Mouse (Mus musculus): ENCODE measurements around the gene Ift20. TPM values are rescaled to one million over a fixed set of nuclear protein-coding genes. Genes with fewer than 3 reads are reported as not detected.
"Not testable (repeated sequence)": the region's sequence is repeated elsewhere in the genome, so short reads cannot be mapped to it uniquely, and the experiment has no call there.

Gene Ift20
- total RNA-seq, 2 experiments from 2014 or later = 18.0 to 25.1 TPM

DNA sequence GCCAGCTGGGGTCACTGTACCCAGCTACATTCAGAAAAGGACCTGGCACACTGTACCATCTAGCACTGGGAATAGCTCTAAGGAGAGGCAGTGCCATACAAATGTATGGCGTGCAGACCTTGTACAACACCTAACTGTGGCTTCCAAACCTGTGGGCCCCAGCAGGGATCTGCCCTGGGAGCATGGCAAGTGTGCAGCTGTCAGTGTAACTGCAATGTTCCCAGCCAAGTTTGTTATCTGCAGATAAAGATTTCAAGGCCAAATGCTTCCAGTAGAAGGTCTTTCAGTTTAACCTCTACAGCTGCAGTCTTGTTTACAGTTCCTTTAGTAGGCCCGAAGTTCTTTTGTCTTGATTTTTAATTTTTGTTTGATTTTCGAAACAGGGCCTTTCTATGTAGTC, 19.5 kb downstream of the Ift20 start:
- DNase-seq = no peak
- intact Hi-C loops (cut with DNase I; ENCODE audit: low total_unique reads) = loop anchor here (5.0 kb wide), 1 partner anchor 272 kb away; the partner anchor contains the start of gene Lyrm9

GRCm38 (mm10) chr11:78556070-78556469, 19.9 kb downstream of the Ift20 start:
- DNase-seq = no peak
- intact Hi-C loops (cut with DNase I; ENCODE audit: low total_unique reads) = loop anchor here (5.0 kb wide), 1 partner anchor 271 kb away; the partner anchor contains the start of gene Lyrm9

DNA sequence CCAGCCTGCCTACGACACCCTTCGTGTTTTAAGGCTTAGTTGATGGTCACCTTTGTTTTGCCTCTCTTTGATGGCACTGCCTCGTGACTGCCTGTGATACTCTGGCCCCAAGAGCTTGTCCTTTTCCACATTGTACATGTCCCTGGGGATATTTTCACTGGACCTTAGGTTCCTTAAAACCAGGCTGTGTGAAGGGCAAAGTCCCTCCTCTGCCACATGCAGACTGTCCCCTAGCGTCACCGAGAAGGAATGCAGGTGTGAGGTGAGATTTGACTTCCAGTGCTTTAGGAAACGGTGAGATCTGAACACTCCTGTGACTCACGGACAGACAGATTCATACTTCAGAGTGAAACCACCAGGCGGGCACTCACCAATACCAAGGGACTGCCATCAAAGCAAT, 21.1 kb downstream of the Ift20 start:
- intact Hi-C loops (cut with DNase I; ENCODE audit: low total_unique reads) = loop anchor here (5.0 kb wide), 1 partner anchor 270 kb away; the partner anchor contains the start of gene Lyrm9
- DNase-seq = no peak

DNA sequence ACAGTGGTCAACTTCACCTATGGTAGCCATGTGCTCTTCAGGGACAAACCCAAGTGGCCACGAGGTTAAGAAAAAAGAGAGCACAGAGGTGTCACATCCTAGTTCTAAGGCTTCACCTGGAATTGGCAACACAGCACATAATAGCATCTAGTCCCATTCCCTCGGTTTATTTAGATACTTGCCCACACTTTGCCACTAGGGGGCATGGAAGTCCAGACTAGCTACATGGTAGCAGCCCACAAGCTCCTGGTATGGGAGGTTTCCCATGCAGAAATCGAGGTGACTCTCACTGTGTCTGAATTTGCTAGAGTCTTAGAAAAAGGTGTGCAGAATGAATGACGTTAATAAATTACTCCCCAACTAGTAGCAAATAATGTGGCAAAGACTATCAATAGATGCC, 24.3 kb downstream of the Ift20 start:
- intact Hi-C loops (cut with DNase I; ENCODE audit: low total_unique reads) = no loop called here
- peak; percentile 52 for DNase-seq

GRCm38 (mm10) chr11:78566775-78567174, 30.6 kb downstream of the Ift20 start:
- intact Hi-C loops (cut with DNase I; ENCODE audit: low total_unique reads) = no loop called here
- no peak for DNase-seq

GRCm38 (mm10) chr11:78567614-78568013, 31.5 kb downstream of the Ift20 start:
- intact Hi-C loops (cut with DNase I; ENCODE audit: low total_unique reads) = no loop called here
- DNase-seq = no peak

DNA sequence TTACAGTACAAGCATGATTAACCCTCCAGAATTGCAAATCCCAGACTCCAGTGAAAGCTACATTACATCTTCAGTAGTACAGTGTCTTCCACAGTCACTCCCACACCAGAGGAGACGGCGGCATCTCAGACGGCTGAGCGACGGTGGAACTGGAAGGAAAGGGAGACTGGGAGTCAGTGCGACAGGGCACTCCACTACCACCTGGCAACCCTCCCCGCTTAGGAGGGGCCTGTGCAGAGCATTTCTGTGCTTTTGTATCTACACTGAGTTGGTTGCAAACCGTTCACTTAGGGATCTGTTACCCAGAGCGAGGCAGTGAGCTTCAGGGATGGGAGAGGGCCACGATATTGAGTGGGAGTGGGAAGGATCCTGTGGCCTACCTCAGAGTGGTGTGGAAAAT, 32.7 kb downstream of the Ift20 start:
- intact Hi-C loops (cut with DNase I; ENCODE audit: low total_unique reads) = no loop called here

DNA sequence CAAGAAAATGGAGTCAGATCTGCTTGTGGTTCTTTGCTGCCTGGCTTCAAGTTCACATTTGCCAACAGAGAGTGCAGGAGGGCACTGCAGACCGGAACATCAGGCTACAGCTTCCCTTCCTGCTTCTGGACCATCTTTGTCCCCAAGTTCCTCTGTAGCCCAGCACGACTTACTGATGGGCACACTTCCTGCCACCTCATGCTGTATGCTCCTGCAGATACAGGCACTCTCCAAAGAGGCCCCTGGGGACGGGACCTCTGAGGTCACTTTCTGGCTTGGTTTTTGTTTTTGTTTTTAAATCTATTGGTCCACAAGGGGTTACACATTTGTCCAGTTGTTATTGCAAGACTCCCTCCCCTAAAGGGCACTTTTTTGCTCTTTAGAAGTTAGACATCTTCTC, 33.6 kb downstream of the Ift20 start:
- no peak for DNase-seq
- intact Hi-C loops (cut with DNase I; ENCODE audit: low total_unique reads) = no loop called here

More for the DNA sequence above, 32.7 kb downstream of the Ift20 start:
- no peak for DNase-seq

GRCm38 (mm10) chr11:78571441-78571840, 35.3 kb downstream of the Ift20 start:
- DNase-seq = no peak
- intact Hi-C loops (cut with DNase I; ENCODE audit: low total_unique reads) = no loop called here

DNA sequence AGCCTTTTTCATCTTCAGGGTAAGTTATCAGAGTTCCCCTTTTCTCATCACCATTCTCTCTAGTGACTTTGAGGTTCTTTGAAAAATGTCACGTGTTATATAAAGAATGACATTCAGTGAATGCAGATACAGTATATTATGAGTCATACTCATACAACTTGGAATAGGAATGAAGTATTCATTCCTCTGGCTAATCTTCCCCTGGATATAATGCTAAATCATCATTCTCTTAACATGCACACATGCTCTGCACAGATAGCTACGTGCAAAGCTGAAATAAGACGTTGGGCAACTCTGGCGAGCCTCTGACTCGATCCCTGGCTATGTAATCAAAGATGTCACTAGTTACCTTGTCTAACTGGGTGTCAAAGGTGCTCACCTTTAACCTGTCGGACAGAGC, 35.7 kb downstream of the Ift20 start:
- DNase-seq = no peak
- intact Hi-C loops (cut with DNase I; ENCODE audit: low total_unique reads) = no loop called here

- DNase-seq; intact Hi-C loops (cut with DNase I; ENCODE audit: low total_unique reads): not testable (repeated sequence)
Observed at GRCm38 (mm10) chr11:78574031-78574430, 37.9 kb downstream of the Ift20 start.

DNA sequence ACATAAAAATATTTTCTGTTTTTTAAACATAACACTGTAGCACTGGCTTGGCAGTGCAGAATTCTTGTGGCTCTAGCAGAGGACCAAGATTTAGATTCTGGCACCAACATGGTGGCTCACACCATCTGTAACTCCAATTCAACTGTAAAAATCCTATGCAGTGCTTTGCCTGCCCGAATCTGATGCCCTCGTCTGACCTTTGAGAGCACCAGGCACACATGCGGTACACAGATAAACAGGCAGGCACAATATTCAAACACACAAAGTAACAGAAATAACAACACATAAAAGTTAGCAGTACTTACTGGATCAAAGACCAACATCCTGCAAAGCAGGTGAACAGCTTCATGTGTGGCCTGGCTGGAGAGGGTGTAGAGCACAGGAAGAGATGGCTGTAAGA, 38.4 kb downstream of the Ift20 start:
- intact Hi-C loops (cut with DNase I; ENCODE audit: low total_unique reads) = no loop called here
- no peak for DNase-seq

- intact Hi-C loops (cut with DNase I; ENCODE audit: low total_unique reads) = no loop called here
- no peak for DNase-seq
Observed at GRCm38 (mm10) chr11:78574975-78575374, 38.8 kb downstream of the Ift20 start.

- no peak for DNase-seq
- intact Hi-C loops (cut with DNase I; ENCODE audit: low total_unique reads) = no loop called here
Observed at GRCm38 (mm10) chr11:78582848-78583247, 46.7 kb downstream of the Ift20 start.

DNA sequence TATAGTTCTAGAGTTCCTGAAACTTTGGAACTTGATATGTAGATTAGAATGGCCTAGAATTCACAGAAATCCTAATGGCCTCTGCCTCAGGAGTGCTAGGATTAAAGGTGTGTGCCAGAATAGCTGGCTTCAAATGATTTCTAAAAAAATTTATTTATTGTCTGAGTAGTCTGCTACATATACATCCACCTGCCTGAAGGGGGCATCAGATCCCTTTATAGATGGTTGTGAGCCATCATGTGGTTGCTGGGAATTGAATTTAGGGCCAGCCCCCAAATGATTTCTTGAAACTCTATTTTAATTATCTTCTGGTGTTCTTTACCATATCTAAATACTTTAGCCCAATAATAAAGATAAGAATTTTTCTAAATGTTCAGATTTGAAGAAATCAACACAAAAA, 49.9 kb downstream of the Ift20 start:
- no peak for DNase-seq
- intact Hi-C loops (cut with DNase I; ENCODE audit: low total_unique reads) = no loop called here

- intact Hi-C loops (cut with DNase I; ENCODE audit: low total_unique reads); DNase-seq: not testable (repeated sequence)
Observed at GRCm38 (mm10) chr11:78587677-78588076, 51.5 kb downstream of the Ift20 start.

Other genes with a start within 250 kb of the Ift20 start
- under 1 TPM; 0.31 to 0.62 TPM for gene BC030499, start 245.5 kb upstream of the Ift20 start, total RNA-seq (2021)
- 1 to 10 TPM; 5.3 TPM for gene Spag5, start 234.8 kb upstream of the Ift20 start, total RNA-seq (2021)
- 1 to 10 TPM; 1.5 to 2.1 TPM for gene Aldoc, start 213.4 kb upstream of the Ift20 start, total RNA-seq (2021)
- gene Pigs, start 207.9 kb upstream of the Ift20 start, total RNA-seq (2021) = 10 to 100 TPM; 23.1 to 25.1 TPM
- 10 to 100 TPM; 16.1 to 17.8 TPM for gene Unc119, start 192.9 kb upstream of the Ift20 start, total RNA-seq (2021)
- gene Foxn1, start 149.8 kb upstream of the Ift20 start, total RNA-seq (2021) = not detected
- gene Slc13a2, start 114.1 kb upstream of the Ift20 start, total RNA-seq (2021) = not detected
- 1 to 10 TPM in 1 of 2 experiments, under 1 TPM in 1; 0.95 to 2.1 TPM for gene Slc46a1, start 70.7 kb upstream of the Ift20 start, total RNA-seq (2021)
- gene Sarm1, start 38.6 kb upstream of the Ift20 start, total RNA-seq (2021) = under 1 TPM; 0.55 to 0.72 TPM
- 10 to 100 TPM; 24.3 to 31.5 TPM for gene Vtn, start 37.3 kb upstream of the Ift20 start, total RNA-seq (2021)
- gene Sebox, start 32.9 kb upstream of the Ift20 start, total RNA-seq (2021) = not detected
- 10 to 100 TPM; 13.4 to 15.0 TPM for gene Tmem199, start 24.2 kb upstream of the Ift20 start, total RNA-seq (2021)
- gene Poldip2, start 24.2 kb upstream of the Ift20 start, total RNA-seq (2021) = 100 to 1,000 TPM; 102 to 113 TPM
- gene Tnfaip1, start within 50 bp of the Ift20 start, total RNA-seq (2021) = 10 to 100 TPM; 33.7 to 36.5 TPM
- 1 to 10 TPM; 5.4 to 9.7 TPM for gene Tmem97, start 14.4 kb downstream of the Ift20 start, total RNA-seq (2021)
- gene Nlk, start 161.0 kb downstream of the Ift20 start, total RNA-seq (2021) = 1 to 10 TPM; 5.6 to 6.2 TPM
- gene Ccnq, start 215.4 kb downstream of the Ift20 start, total RNA-seq (2021) = 10 to 100 TPM in 1 of 2 experiments, 1 to 10 TPM in 1; 9.4 to 13.1 TPM

All from gastrocnemius, postnatal 14 days (tissue).